Mouse (Mus musculus) MEL (cell line): ENCODE data around the gene Tet3. TPM values are rescaled to one million over a fixed set of nuclear protein-coding genes. Genes with fewer than 3 reads are reported as not detected.

Experiments used
- DNase-seq: peaks from one replicate; pipeline ENCODE4 v3.0.0; 2011; ENCODE audit warnings: low read depth, low spot score
- H3K27ac ChIP-seq: 2 replicates; pipeline ENCODE4 v1.5.1; 2012; ENCODE audit warnings: low read depth, mild to moderate bottlenecking, control low read depth, low read length, moderate library complexity; ENCODE audit not compliant: control insufficient read depth
- H3K27me3 ChIP-seq, 2 experiments: fragments of 150-350 bp in 1 of 2; sonication (generic) in 1 of 2; 2 replicates each; pipeline ENCODE4 v1.6.1; 2012; ENCODE audit warnings: low read length in 2 of 2, mild to moderate bottlenecking in 2 of 2, improper control_type of control experiment in 1 of 2, moderate library complexity in 1 of 2; ENCODE audit not compliant: insufficient read depth in 2 of 2, control insufficient read depth in 1 of 2
- H3K36me3 ChIP-seq, 2 experiments: 2 replicates each; pipeline ENCODE4 v1.6.1; 2012 to 2014; ENCODE audit warnings: low read length in 2 of 2, improper control_type of control experiment in 1 of 2, inconsistent platforms in 1 of 2, mild to moderate bottlenecking in 1 of 2; ENCODE audit not compliant: insufficient read depth in 2 of 2, control insufficient read depth in 1 of 2
- H3K4me1 ChIP-seq, 2 experiments: fragments of 150-350 bp in 1 of 2; sonication (generic) in 1 of 2; 2 replicates each; pipeline ENCODE4 v1.6.1; 2012; ENCODE audit warnings: low read length in 2 of 2, improper control_type of control experiment in 1 of 2, mild to moderate bottlenecking in 1 of 2; ENCODE audit not compliant: insufficient read depth in 2 of 2, control insufficient read depth in 1 of 2
- H3K4me3 ChIP-seq, 2 experiments: fragments of 150-350 bp in 1 of 2; sonication (generic) in 1 of 2; 2 replicates each; pipeline ENCODE4 v1.5.1; 2012; ENCODE audit warnings: low read depth in 2 of 2, low read length in 2 of 2, mild to moderate bottlenecking in 2 of 2, moderate library complexity in 2 of 2, control low read depth in 1 of 2, improper control_type of control experiment in 1 of 2; ENCODE audit not compliant: control insufficient read depth in 1 of 2, insufficient read depth in 1 of 2
- H3K79me2 ChIP-seq: 2 replicates; pipeline ENCODE4 v1.6.1; 2012; ENCODE audit warnings: mild to moderate bottlenecking, low read length, moderate library complexity; ENCODE audit not compliant: control insufficient read depth, poor library complexity, insufficient read depth
- H3K9ac ChIP-seq: 2 replicates; pipeline ENCODE4 v1.6.1; 2012; ENCODE audit warnings: low read depth, mild to moderate bottlenecking, control low read depth, low read length, moderate library complexity; ENCODE audit not compliant: control insufficient read depth, poor library complexity, severe bottlenecking
- H3K9me3 ChIP-seq: fragments of 150-350 bp; sonication (generic); replicated peaks from 2 replicates; pipeline ENCODE4 v1.6.1; 2012; ENCODE audit warnings: mild to moderate bottlenecking, low read length, improper control_type of control experiment, moderate library complexity; ENCODE audit not compliant: insufficient read depth
- BHLHE40 ChIP-seq: IDR thresholded peaks from 2 replicates; pipeline ENCODE4 v1.6.1; 2012; ENCODE audit warnings: low read depth, mild to moderate bottlenecking, inconsistent platforms, low read length, improper control_type of control experiment, borderline replicate concordance
- ELF1 ChIP-seq: IDR thresholded peaks from 2 replicates; pipeline ENCODE4 v1.6.1; 2014; ENCODE audit warnings: low read depth, mild to moderate bottlenecking, inconsistent platforms, low read length, improper control_type of control experiment, moderate library complexity
- EP300 ChIP-seq, 2 experiments: IDR thresholded peaks; 2 replicates each; pipeline ENCODE4 v1.6.1; 2011; ENCODE audit warnings: improper control_type of control experiment in 2 of 2, low read length in 2 of 2, low read depth in 1 of 2, mild to moderate bottlenecking in 1 of 2
- ETS1 ChIP-seq: IDR thresholded peaks from 2 replicates; pipeline ENCODE4 v1.6.1; 2012; ENCODE audit warnings: low read depth, mild to moderate bottlenecking, inconsistent platforms, low read length, improper control_type of control experiment, moderate library complexity
- GABPA ChIP-seq: IDR thresholded peaks from 2 replicates; pipeline ENCODE4 v1.6.1; 2012; ENCODE audit warnings: low read depth, mild to moderate bottlenecking, inconsistent platforms, low read length, improper control_type of control experiment, moderate library complexity
- JUND ChIP-seq: IDR thresholded peaks from 2 replicates; pipeline ENCODE4 v1.6.1; 2011; ENCODE audit warnings: low read depth, mild to moderate bottlenecking, improper control_type of control experiment, low read length
- MAZ ChIP-seq: IDR thresholded peaks from 2 replicates; pipeline ENCODE4 v1.6.1; 2012; ENCODE audit warnings: low read depth, mild to moderate bottlenecking, inconsistent platforms, low read length, improper control_type of control experiment
- MXI1 ChIP-seq: IDR thresholded peaks from 2 replicates; pipeline ENCODE4 v1.6.1; 2011; ENCODE audit warnings: mild to moderate bottlenecking, low read depth, low read length, improper control_type of control experiment
- MYB ChIP-seq: IDR thresholded peaks from 2 replicates; pipeline ENCODE4 v1.6.1; 2011; ENCODE audit warnings: mild to moderate bottlenecking, low read depth, low read length, improper control_type of control experiment
- NELFE ChIP-seq: IDR thresholded peaks from 2 replicates; pipeline ENCODE4 v1.6.1; 2011; ENCODE audit warnings: low read depth, low read length, improper control_type of control experiment
- POLR2AphosphoS2 ChIP-seq: IDR thresholded peaks from 2 replicates; pipeline ENCODE4 v1.6.1; 2011; ENCODE audit warnings: low read length, improper control_type of control experiment
- RAD21 ChIP-seq: IDR thresholded peaks from 2 replicates; pipeline ENCODE4 v1.6.1; 2011; ENCODE audit warnings: mild to moderate bottlenecking, low read depth, low read length, improper control_type of control experiment
- RCOR1 ChIP-seq: IDR thresholded peaks from 2 replicates; pipeline ENCODE4 v1.6.1; 2012; ENCODE audit warnings: low read depth, mild to moderate bottlenecking, inconsistent platforms, low read length, improper control_type of control experiment
- TBP ChIP-seq: IDR thresholded peaks from 2 replicates; pipeline ENCODE4 v1.8.0; 2011; ENCODE audit warnings: low read depth, low read length, improper control_type of control experiment
- TCF12 ChIP-seq: IDR thresholded peaks from 2 replicates; pipeline ENCODE4 v1.6.1; 2014; ENCODE audit warnings: low read depth, mild to moderate bottlenecking, inconsistent platforms, low read length, improper control_type of control experiment, moderate library complexity
- UBTF ChIP-seq: IDR thresholded peaks from 2 replicates; pipeline ENCODE4 v1.6.1; 2012; ENCODE audit warnings: low read depth, mild to moderate bottlenecking, inconsistent platforms, low read length, improper control_type of control experiment, moderate library complexity, borderline replicate concordance; ENCODE audit not compliant: insufficient read depth
- USF1 ChIP-seq: IDR thresholded peaks from 2 replicates; pipeline ENCODE4 v1.6.1; 2014; ENCODE audit warnings: low read depth, mild to moderate bottlenecking, inconsistent platforms, low read length, improper control_type of control experiment, moderate library complexity
- ZMIZ1 ChIP-seq: IDR thresholded peaks from 2 replicates; pipeline ENCODE4 v1.6.1; 2012; ENCODE audit warnings: low read depth, mild to moderate bottlenecking, inconsistent platforms, low read length, improper control_type of control experiment, moderate library complexity
- ZNF384 ChIP-seq: IDR thresholded peaks from 2 replicates; pipeline ENCODE4 v1.6.1; 2012; ENCODE audit warnings: low read depth, mild to moderate bottlenecking, inconsistent platforms, low read length, improper control_type of control experiment
- polyA plus RNA-seq, 2 experiments: library from polyadenylated mRNA; stranded (reverse) in 1 of 2; unstranded in 1 of 2; fragments of >175 nt in 1 of 2; fragments of >200 nt in 1 of 2; gene quantifications; 2 replicates each; pipeline versions ENCODE4 v1.2.1 to v1.2.4; 2012; ENCODE audit warnings: low replicate concordance in 2 of 2, low read depth in 1 of 2; ENCODE audit not compliant: insufficient read length in 2 of 2, insufficient read depth in 1 of 2, missing spikeins in 1 of 2
- total RNA-seq: library from RNA; depleted of rRNA; stranded (reverse); fragments of 300-350 nt; gene quantifications from 2 replicates; pipeline ENCODE4 v1.2.3, GENCODE M21; 2012

Gene Tet3
- total and polyA plus RNA-seq, 3 experiments = 11.6 to 35.3 (median 22.9) TPM

- H3K9me3 ChIP-seq = no peaks in the 10 kb centered on the region
- peaks cover 0 to 34% of the 10 kb centered on the region in 2 experiments; a peak in 2 of 4 replicates for H3K36me3 ChIP-seq
- TF ChIP-seq EP300 (IDR thresholded peaks at IDR 0.05; ENCODE audit: low read depth in 1 of 2, low read length in 2 of 2) = no peak
- TF ChIP-seq BHLHE40 = no peak
- no peak for TF ChIP-seq GABPA
- no peak for TF ChIP-seq POLR2AphosphoS2
- TF ChIP-seq UBTF = no peak
- no peak for TF ChIP-seq MAZ
- no peak for TF ChIP-seq ZNF384
- no peak for TF ChIP-seq ZMIZ1
- TF ChIP-seq, all 39 proteins: peak for 0
- DNase-seq = no peak
- Histone ChIP-seq H3K4me1 (no peaks in the 10 kb centered on the region), H3K27ac (no peak overlapping the region), H3K27me3 (no peaks in the 10 kb centered on the region), H3K79me2 (no peaks in the 10 kb centered on the region), H3K9ac (no peak overlapping the region), H3K4me3 (no peak overlapping the region)
These were observed 61.2 kb downstream of the Tet3 start for GRCm38 (mm10) chr6:83397728-83398127.

- 0 out of 2 replicates have a peak, but pooled peaks cover 1% of the 10 kb centered on the region for H3K79me2 ChIP-seq
- peaks cover 0 to 34% of the 10 kb centered on the region in 2 experiments; a peak in 2 of 4 replicates for H3K36me3 ChIP-seq
- H3K4me1 ChIP-seq = no peaks in the 10 kb centered on the region
- no peak for DNase-seq
- H3K27ac ChIP-seq = no peak overlapping the region
- H3K9me3 ChIP-seq = no peaks in the 10 kb centered on the region
- H3K9ac ChIP-seq = no peak overlapping the region
- H3K4me3 ChIP-seq = no peak overlapping the region
- no peaks in the 10 kb centered on the region for H3K27me3 ChIP-seq
- TF ChIP-seq ELF1 (no peak), EP300 (IDR thresholded peaks at IDR 0.05; ENCODE audit: low read depth in 1 of 2, low read length in 2 of 2) (no peak), ZNF384 (no peak), MAZ (no peak), MYB (no peak), RAD21 (no peak), USF1 (no peak), MXI1 (no peak), JUND (no peak), POLR2AphosphoS2 (no peak), ETS1 (no peak), NELFE (no peak), RCOR1 (no peak), TBP (no peak), TCF12 (no peak)
These were observed 62.2 kb downstream of the Tet3 start for GRCm38 (mm10) chr6:83396711-83397110.
